Mouse (Mus musculus) splenic B cell, adult 2 months (primary cell): ENCODE measurements at regions not wholly inside any gene's neighbourhood (a gene's known extent, or its start where the extent isn't known, plus 50 kb on each side); places are given as distances from the start of the nearest gene placed in this dataset.
"Not testable (repeated sequence)": the region's sequence is repeated elsewhere in the genome, so short reads cannot be mapped to it uniquely, and the experiment has no call there.

Experiments
- DNase-seq: peaks from one replicate; pipeline ENCODE4 v3.0.0-alpha.2; 2011; ENCODE audit warnings: low read depth, low spot score
- H3K27me3 ChIP-seq: 2 replicates; pipeline ENCODE4 v1.6.1; 2012; ENCODE audit warnings: mild to moderate bottlenecking, low read length, moderate library complexity, mixed read lengths; ENCODE audit not compliant: control insufficient read depth, poor library complexity, insufficient read depth, severe bottlenecking
- H3K36me3 ChIP-seq: 2 replicates; pipeline ENCODE4 v1.6.1; 2012; ENCODE audit warnings: mild to moderate bottlenecking, low read length, moderate library complexity, mixed read lengths; ENCODE audit not compliant: control insufficient read depth, poor library complexity, insufficient read depth, severe bottlenecking

- not testable (repeated sequence) for DNase-seq, H3K36me3 ChIP-seq, H3K27me3 ChIP-seq
Measured at GRCm38 (mm10) chr7:106296912-106297311, 81.8 kb upstream of the Gvin1 start.

- DNase-seq, H3K27me3 ChIP-seq, H3K36me3 ChIP-seq: not testable (repeated sequence)
Measured at GRCm38 (mm10) chr7:106284841-106285240, 69.7 kb upstream of the Gvin1 start.

GRCm38 (mm10) chr7:106279946-106280345, 64.8 kb upstream of the Gvin1 start:
- H3K36me3 ChIP-seq, DNase-seq, H3K27me3 ChIP-seq: not testable (repeated sequence)

GRCm38 (mm10) chr7:106270947-106271346, 55.8 kb upstream of the Gvin1 start:
- peak; percentile 19 for DNase-seq
- H3K36me3 ChIP-seq, H3K27me3 ChIP-seq: not testable (repeated sequence)
